ENCODE assay signal across 8 mouse cellular contexts in genomic region chr6:72407119-72407518, GRCm38 (mm10). TPM values are rescaled to one million over a fixed set of nuclear protein-coding genes. Genes with fewer than 3 reads are reported as not detected.
DNase-seq lines count a peak whose midpoint lies in the region; ATAC-seq and TF ChIP-seq lines count a peak whose summit lies in the region.

No protein-coding gene starts in this region.

- TF ChIP-seq CTCF in liver, adult 2 months (IDR thresholded peaks at IDR 0.05; ENCODE audit: low read depth, low read length): peak; percentile 100

- no peak overlapping the region for H3K27ac ChIP-seq in kidney, embryonic 15.5 days
- H3K27ac ChIP-seq in liver, adult 2 months (replicated peaks; ENCODE audit: insufficient read depth, low read depth, low read length): no peak overlapping the region
- no peak overlapping the region for H3K27ac ChIP-seq in stomach, embryonic 14.5 days (ENCODE audit: low read length)

- H3K9ac ChIP-seq in kidney, embryonic 15.5 days: no peak overlapping the region
- H3K9ac ChIP-seq in liver, adult 2 months (ENCODE audit: low read depth, low read length): no peak overlapping the region
- H3K9ac ChIP-seq in stomach, embryonic 14.5 days (replicated peaks; ENCODE audit: low read depth, low read length): no peak overlapping the region

- no peak overlapping the region for H3K4me3 ChIP-seq in kidney, embryonic 15.5 days (replicated peaks)
- no peak overlapping the region for H3K4me3 ChIP-seq in liver, adult 2 months (ENCODE audit: insufficient read depth, low read depth, low read length)
- no peak overlapping the region for H3K4me3 ChIP-seq in stomach, embryonic 14.5 days (ENCODE audit: low read depth, low read length)

- H3K4me1 ChIP-seq in kidney, embryonic 15.5 days: no peaks in the 10 kb centered on the region
- H3K4me1 ChIP-seq in liver, adult 2 months (ENCODE audit: control insufficient read depth, insufficient read depth, low read length): no peaks in the 10 kb centered on the region
- no peaks in the 10 kb centered on the region for H3K4me1 ChIP-seq in stomach, embryonic 14.5 days (ENCODE audit: control insufficient read depth, insufficient read depth, low read length)

- WGBS in kidney, embryonic 15.5 days: 2% methylated on average over 5 of the region's 5 CpGs
- 1% methylated on average over 5 of the region's 5 CpGs for WGBS in liver, adult 2 months
- WGBS in stomach, embryonic 14.5 days: 4% methylated on average over 5 of the region's 5 CpGs

- H3K4me2 ChIP-seq in kidney, embryonic 15.5 days: no peak overlapping the region
- H3K4me2 ChIP-seq in stomach, embryonic 14.5 days (replicated peaks; ENCODE audit: low read depth, low read length): no peak overlapping the region

- no peaks in the 10 kb centered on the region for H3K27me3 ChIP-seq in kidney, embryonic 15.5 days
- no peaks in the 10 kb centered on the region for H3K27me3 ChIP-seq in liver, adult 2 months (ENCODE audit: control insufficient read depth, insufficient read depth, low read length)
- no peaks in the 10 kb centered on the region for H3K27me3 ChIP-seq in stomach, embryonic 14.5 days (ENCODE audit: control insufficient read depth, insufficient read depth, low read length)

- peak; percentile 76 for DNase-seq in 3134 (ENCODE audit: extremely low read depth, insufficient read length, low spot score)
- peak; percentile 87 for DNase-seq in adrenal gland, adult 2 months
- peak; percentile 80 for DNase-seq in embryo, embryonic 11.5 days (ENCODE audit: low read depth, low spot score)
- peak; percentile 79 to 92 for DNase-seq in heart, adult 18-20 months
- peak; percentile 79 for DNase-seq in liver, adult 2 months (ENCODE audit: extremely low read depth, low read depth, low spot score)
- DNase-seq in natural killer cell, adult 2 months (ENCODE audit: low spot score in 2 of 2): peak; percentile 67 to 84

- no peaks in the 10 kb centered on the region for H3K79me2 ChIP-seq in liver, adult 2 months (ENCODE audit: control insufficient read depth, insufficient read depth, low read length)

- H3K36me3 ChIP-seq in kidney, embryonic 15.5 days: no peaks in the 10 kb centered on the region
- no peaks in the 10 kb centered on the region for H3K36me3 ChIP-seq in liver, adult 2 months (ENCODE audit: control insufficient read depth, insufficient read depth, low read length)
- H3K36me3 ChIP-seq in stomach, embryonic 14.5 days (ENCODE audit: control insufficient read depth, insufficient read depth, low read length): no peaks in the 10 kb centered on the region

- no peaks in the 10 kb centered on the region for H3K9me3 ChIP-seq in kidney, embryonic 15.5 days (replicated peaks)
- no peaks in the 10 kb centered on the region for H3K9me3 ChIP-seq in stomach, embryonic 14.5 days (ENCODE audit: control insufficient read depth, low read depth, low read length)

- peak; percentile 86 for ATAC-seq in kidney, embryonic 15.5 days (replicated peaks; ENCODE audit: low FRiP score)
- ATAC-seq in stomach, embryonic 14.5 days (ENCODE audit: insufficient number of reproducible peaks, insufficient read depth, low FRiP score, low read depth): peak; percentile 67

- no peak for TF ChIP-seq POLR2A in liver, adult 2 months (IDR thresholded peaks at IDR 0.05; ENCODE audit: extremely low read depth, insufficient read depth, low read length)

RNA-seq across cellular contexts. Expression of gene Ggcx, which starts 7.0 kb away (rescaled TPM):
- total RNA-seq in adrenal gland, adult 2 months (2021): 10 to 100 TPM; 47.1 to 68.7 TPM
- 30.2 and 34.5 TPM in 2 replicates for polyA plus RNA-seq in adrenal gland, adult 2 months (2012; rRNA removed)
- 10 to 100 TPM; 26.0 to 34.2 TPM for total RNA-seq in heart, adult 18-20 months (2021)
- polyA plus RNA-seq in kidney, embryonic 15.5 days (2015; fragmentation: Nextera tagmentation; extraction: Ambion mirVana): 32.5 and 36.0 TPM in 2 replicates
- total RNA-seq in liver, adult 2 months (2014; rRNA removed): 71.0 and 80.9 TPM in 2 replicates
- polyA plus RNA-seq in liver, adult 2 months (2012; rRNA removed): 62.4 and 67.3 TPM in 2 replicates
- 23.2 TPM in 2 replicates for polyA plus RNA-seq in stomach, embryonic 14.5 days (2014; fragmentation: Nextera tagmentation; extraction: Ambion mirVana)

RNA-seq across cellular contexts. Expression of gene Vamp8, which starts 16.6 kb away (rescaled TPM):
- total RNA-seq in adrenal gland, adult 2 months (2021): 100 to 1,000 TPM; 130 to 158 TPM
- polyA plus RNA-seq in adrenal gland, adult 2 months (2012; rRNA removed): 71.8 and 106 TPM in 2 replicates
- 10 to 100 TPM; 70.0 to 79.6 TPM for total RNA-seq in heart, adult 18-20 months (2021)
- 146 and 150 TPM in 2 replicates for polyA plus RNA-seq in kidney, embryonic 15.5 days (2015; fragmentation: Nextera tagmentation; extraction: Ambion mirVana)
- 193 and 238 TPM in 2 replicates for total RNA-seq in liver, adult 2 months (2014; rRNA removed)
- 219 and 220 TPM in 2 replicates for polyA plus RNA-seq in liver, adult 2 months (2012; rRNA removed)
- polyA plus RNA-seq in stomach, embryonic 14.5 days (2014; fragmentation: Nextera tagmentation; extraction: Ambion mirVana): 194 and 206 TPM in 2 replicates

RNA-seq across cellular contexts. Expression of gene Vamp5, which starts 26.9 kb away (rescaled TPM):
- 10 to 100 TPM; 25.3 to 43.4 TPM for total RNA-seq in adrenal gland, adult 2 months (2021)
- polyA plus RNA-seq in adrenal gland, adult 2 months (2012; rRNA removed): 16.4 and 17.4 TPM in 2 replicates
- 10 to 100 TPM; 48.9 to 61.5 TPM for total RNA-seq in heart, adult 18-20 months (2021)
- 35.0 and 40.7 TPM in 2 replicates for polyA plus RNA-seq in kidney, embryonic 15.5 days (2015; fragmentation: Nextera tagmentation; extraction: Ambion mirVana)
- total RNA-seq in liver, adult 2 months (2014; rRNA removed): 18.9 and 20.5 TPM in 2 replicates
- polyA plus RNA-seq in liver, adult 2 months (2012; rRNA removed): 18.3 and 18.5 TPM in 2 replicates
- polyA plus RNA-seq in stomach, embryonic 14.5 days (2014; fragmentation: Nextera tagmentation; extraction: Ambion mirVana): 22.6 and 26.3 TPM in 2 replicates

RNA-seq across cellular contexts. Expression of gene Mat2a, which starts 32.2 kb away (rescaled TPM):
- 100 to 1,000 TPM; 203 to 251 TPM for total RNA-seq in adrenal gland, adult 2 months (2021)
- 121 and 150 TPM in 2 replicates for polyA plus RNA-seq in adrenal gland, adult 2 months (2012; rRNA removed)
- total RNA-seq in heart, adult 18-20 months (2021): 100 to 1,000 TPM; 130 to 166 TPM
- 418 and 431 TPM in 2 replicates for polyA plus RNA-seq in kidney, embryonic 15.5 days (2015; fragmentation: Nextera tagmentation; extraction: Ambion mirVana)
- total RNA-seq in liver, adult 2 months (2014; rRNA removed): 54.0 and 59.7 TPM in 2 replicates
- polyA plus RNA-seq in liver, adult 2 months (2012; rRNA removed): 19.8 and 31.1 TPM in 2 replicates
- polyA plus RNA-seq in stomach, embryonic 14.5 days (2014; fragmentation: Nextera tagmentation; extraction: Ambion mirVana): 333 and 352 TPM in 2 replicates

RNA-seq across cellular contexts. Expression of gene Rnf181, which starts 40.4 kb away (rescaled TPM):
- total RNA-seq in adrenal gland, adult 2 months (2021): 100 to 1,000 TPM; 283 to 489 TPM
- polyA plus RNA-seq in adrenal gland, adult 2 months (2012; rRNA removed): 224 and 444 TPM in 2 replicates
- total RNA-seq in heart, adult 18-20 months (2021): 10 to 100 TPM; 37.5 to 41.6 TPM
- 116 and 130 TPM in 2 replicates for polyA plus RNA-seq in kidney, embryonic 15.5 days (2015; fragmentation: Nextera tagmentation; extraction: Ambion mirVana)
- total RNA-seq in liver, adult 2 months (2014; rRNA removed): 58.1 and 62.6 TPM in 2 replicates
- 66.4 and 75.2 TPM in 2 replicates for polyA plus RNA-seq in liver, adult 2 months (2012; rRNA removed)
- 106 and 109 TPM in 2 replicates for polyA plus RNA-seq in stomach, embryonic 14.5 days (2014; fragmentation: Nextera tagmentation; extraction: Ambion mirVana)
